Comparison of ENCODE assay signal across 18 mouse cellular contexts in genomic region chr7:26434813-26435212, GRCm38 (mm10). TPM values are rescaled to one million over a fixed set of nuclear protein-coding genes. Genes with fewer than 3 reads are reported as not detected.
DNase-seq lines count a peak whose midpoint lies in the region.
"Had no signal": no experiment of that assay in that cellular context is flagged by ENCODE, and none has a peak within 500 bp of the region (broad histone marks: within the 10 kb centered on the region; RNA-seq: fewer than 3 reads in every experiment).

Gene Nlrp4a (plus strand): TSS chr7:26435113.

- DNase-seq in R1 (ENCODE audit: low read depth, low spot score) = peak; percentile 25
- no peak for DNase-seq in layer of hippocampus, postnatal 14 days (ENCODE audit: low spot score in 2 of 2)
- DNase-seq: adrenal gland, adult 2 months; adrenal gland, adult 8-10 months; adrenal gland, postnatal 10 days; adrenal gland, postnatal 14 days; adrenal gland, postnatal 25 days; adrenal gland, postnatal 36 days; B cell, adult 2 months; cerebellum, adult 11 months; cerebellum, adult 11-12 months; cerebellum, adult 18-20 months; cerebellum, adult 2 months; cerebellum, adult 8-10 months had no signal

RNA-seq across cellular contexts. Expression of gene Nlrp4a, which starts in this region (rescaled TPM):
- total RNA-seq in layer of hippocampus, postnatal 14 days (2021) = not detected
- total RNA-seq: adrenal gland, adult 18-20 months; adrenal gland, adult 2 months; adrenal gland, adult 8-10 months; adrenal gland, postnatal 10 days; adrenal gland, postnatal 14 days; adrenal gland, postnatal 25 days; adrenal gland, postnatal 36 days; adrenal gland, postnatal 4 days; CH12.LX; MEL had no signal
